Mouse (Mus musculus) forebrain, embryonic 13.5 days (tissue): ENCODE measurements at regions not wholly inside any gene's neighbourhood (a gene's known extent, or its start where the extent isn't known, plus 50 kb on each side); places are given as distances from the start of the nearest gene placed in this dataset.
"Not testable (repeated sequence)": the region's sequence is repeated elsewhere in the genome, so short reads cannot be mapped to it uniquely, and the experiment has no call there.

Experiments used
- ATAC-seq: fragments of 200-750 bp; cut with Nextera tagmentation; 2 replicates; pipeline ENCODE4 v1.8.0; 2017
- H3K27ac ChIP-seq: fragments of 300-500 bp; sonication (generic); 2 replicates; pipeline ENCODE4 v1.5.1; 2015; ENCODE audit warnings: inconsistent platforms, mild to moderate bottlenecking, moderate library complexity
- H3K27me3 ChIP-seq: fragments of 300-500 bp; sonication (generic); 2 replicates; pipeline ENCODE4 v1.6.1; 2015; ENCODE audit warnings: mild to moderate bottlenecking, inconsistent platforms
- H3K36me3 ChIP-seq: fragments of 300-500 bp; sonication (generic); 2 replicates; pipeline ENCODE4 v1.6.1; 2015; ENCODE audit warnings: mild to moderate bottlenecking, inconsistent platforms; ENCODE audit not compliant: poor library complexity, severe bottlenecking
- H3K4me1 ChIP-seq: fragments of 300-500 bp; sonication (generic); 2 replicates; pipeline ENCODE4 v1.6.1; 2015; ENCODE audit warnings: inconsistent platforms
- H3K4me2 ChIP-seq: fragments of 300-500 bp; sonication (generic); 2 replicates; pipeline ENCODE4 v1.6.1; 2015; ENCODE audit warnings: inconsistent platforms, mild to moderate bottlenecking, moderate library complexity
- H3K4me3 ChIP-seq: fragments of 300-500 bp; sonication (generic); 2 replicates; pipeline ENCODE4 v1.5.1; 2015; ENCODE audit warnings: mild to moderate bottlenecking, inconsistent platforms
- H3K9ac ChIP-seq: fragments of 300-500 bp; sonication (generic); 2 replicates; pipeline ENCODE4 v1.6.1; 2015; ENCODE audit warnings: mild to moderate bottlenecking, inconsistent platforms
- H3K9me3 ChIP-seq: fragments of 300-500 bp; sonication (generic); replicated peaks from 2 replicates; pipeline ENCODE4 v1.6.1; 2016; ENCODE audit warnings: inconsistent platforms
- WGBS: fragments of 180-500 bp; shearing (Covaris S2); methylation state at CpG from one replicate; pipeline ENCODE4 v1.1.7; 2015; 5-methylcytosine and 5-hydroxymethylcytosine counted together

DNA sequence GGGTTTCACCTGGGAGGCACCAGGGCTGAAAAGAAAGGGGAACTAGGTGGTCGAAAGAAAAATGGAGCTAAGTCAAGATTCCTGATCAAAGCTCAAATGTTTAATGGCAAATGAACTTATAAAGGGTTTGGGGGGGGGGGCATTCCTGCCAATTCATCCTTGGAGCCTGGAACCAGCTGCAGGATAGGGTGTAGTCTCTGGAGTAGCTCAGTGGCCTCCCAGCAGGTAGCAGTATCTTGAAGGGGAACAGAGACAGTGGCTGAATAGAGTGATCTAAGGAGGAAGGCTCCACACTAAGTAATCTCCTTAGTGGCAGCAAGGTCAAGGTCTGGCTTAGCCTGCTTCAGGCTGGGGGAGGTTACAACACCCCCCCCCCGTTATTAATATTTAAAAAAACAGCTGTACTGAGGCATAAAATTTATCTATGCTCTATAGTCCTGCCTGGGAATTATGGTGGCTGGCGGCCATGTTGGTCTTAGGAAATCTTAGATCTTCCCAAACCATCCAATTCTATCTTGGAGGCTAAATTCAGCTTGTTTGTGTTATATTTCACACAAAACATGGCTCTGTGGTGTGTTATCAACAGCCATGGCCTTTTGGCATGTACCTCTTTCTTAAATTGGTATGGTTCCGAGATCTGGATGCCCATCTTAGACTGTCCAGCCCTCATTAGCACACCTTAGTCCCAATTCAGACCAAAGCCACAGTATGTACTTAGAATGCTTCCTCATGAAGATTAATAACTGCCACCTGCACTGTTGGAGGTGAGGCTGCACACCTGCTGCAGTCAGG lies 528.7 kb upstream of the Kcnd2 start:
- H3K4me2 ChIP-seq, H3K9ac ChIP-seq, H3K4me3 ChIP-seq, H3K36me3 ChIP-seq, ATAC-seq, H3K4me1 ChIP-seq, H3K27me3 ChIP-seq, H3K27ac ChIP-seq, H3K9me3 ChIP-seq: not testable (repeated sequence)
- 52% methylated on average over 4 of the region's 4 CpGs for WGBS

DNA sequence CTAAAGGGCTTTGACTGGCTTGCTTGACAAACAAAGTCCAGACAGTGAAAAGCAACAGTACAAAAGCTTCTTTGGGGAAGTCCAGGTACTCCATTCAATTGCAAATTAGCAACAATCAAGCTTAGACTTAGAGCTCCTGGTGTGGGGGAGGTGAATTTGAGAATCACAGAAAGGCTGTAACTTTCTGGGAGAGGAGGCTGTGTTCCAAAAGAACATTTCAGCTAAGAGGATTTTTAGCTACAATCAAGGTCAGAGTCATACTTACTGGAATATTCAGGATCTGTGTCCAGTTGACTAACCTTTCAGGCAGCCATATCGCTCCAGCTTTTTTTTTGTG lies 528.1 kb upstream of the Kcnd2 start:
- H3K4me3 ChIP-seq, H3K27me3 ChIP-seq, ATAC-seq, H3K4me2 ChIP-seq, H3K4me1 ChIP-seq, H3K36me3 ChIP-seq, H3K9ac ChIP-seq, H3K27ac ChIP-seq, H3K9me3 ChIP-seq: not testable (repeated sequence)
- WGBS: 20% methylated on average over 1 of the region's 1 CpGs

DNA sequence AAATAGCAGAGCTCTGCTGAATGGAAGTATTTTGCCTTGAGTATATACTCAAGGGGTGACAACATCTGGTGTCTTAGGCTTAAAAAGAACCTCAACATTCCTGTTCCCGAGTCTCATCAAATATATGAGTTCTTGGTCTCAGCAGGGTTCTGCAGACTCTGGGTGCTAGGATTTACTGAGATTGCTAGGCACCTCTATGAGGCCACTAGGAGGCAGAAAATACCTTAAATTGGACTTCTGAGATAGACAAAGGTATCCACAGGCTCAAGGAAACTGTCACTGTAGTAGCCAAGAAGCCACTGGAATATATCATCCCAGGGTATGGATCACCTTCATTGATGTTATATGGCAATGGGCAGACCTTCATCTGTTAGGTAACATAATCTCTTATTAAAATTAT lies 489.4 kb upstream of the Kcnd2 start:
- Histone ChIP-seq H3K4me3 (no peak overlapping the region), H3K4me2 (no peak overlapping the region), H3K9ac (no peak overlapping the region), H3K27ac (no peak overlapping the region), H3K9me3 (no peaks in the 10 kb centered on the region), H3K27me3 (no peaks in the 10 kb centered on the region), H3K36me3 (no peaks in the 10 kb centered on the region), H3K4me1 (no peaks in the 10 kb centered on the region)
- ATAC-seq: no peak
- 84% methylated on average over 1 of the region's 1 CpGs for WGBS

DNA sequence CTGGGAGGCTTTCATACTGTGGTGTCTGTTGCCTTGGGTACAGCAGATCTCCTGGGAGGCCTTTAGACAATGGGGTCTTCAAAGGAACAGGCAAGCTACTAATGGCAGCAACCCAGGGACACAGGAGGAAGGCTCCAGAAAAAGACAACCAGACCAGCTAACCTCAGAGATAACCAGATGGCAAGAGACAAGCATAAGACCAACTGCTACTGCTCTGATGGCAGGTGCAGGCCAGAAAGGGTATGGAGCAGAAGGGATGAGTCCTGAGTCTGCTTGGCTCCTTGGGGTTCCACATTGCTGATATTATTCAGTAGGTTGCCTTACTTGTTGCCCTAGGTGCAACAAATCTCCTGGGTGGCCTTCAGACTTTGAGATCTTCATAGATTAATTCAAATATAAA lies 476.2 kb upstream of the Kcnd2 start:
- Histone ChIP-seq H3K4me1 (no peaks in the 10 kb centered on the region), H3K9ac (no peak overlapping the region), H3K9me3 (peaks cover 5% of the 10 kb centered on the region; the same call in 1 of the 2 replicates), H3K27ac (no peak overlapping the region), H3K4me3 (no peak overlapping the region), H3K27me3 (no peaks in the 10 kb centered on the region), H3K4me2 (no peak overlapping the region), H3K36me3 (no peaks in the 10 kb centered on the region)
- ATAC-seq: no peak

DNA sequence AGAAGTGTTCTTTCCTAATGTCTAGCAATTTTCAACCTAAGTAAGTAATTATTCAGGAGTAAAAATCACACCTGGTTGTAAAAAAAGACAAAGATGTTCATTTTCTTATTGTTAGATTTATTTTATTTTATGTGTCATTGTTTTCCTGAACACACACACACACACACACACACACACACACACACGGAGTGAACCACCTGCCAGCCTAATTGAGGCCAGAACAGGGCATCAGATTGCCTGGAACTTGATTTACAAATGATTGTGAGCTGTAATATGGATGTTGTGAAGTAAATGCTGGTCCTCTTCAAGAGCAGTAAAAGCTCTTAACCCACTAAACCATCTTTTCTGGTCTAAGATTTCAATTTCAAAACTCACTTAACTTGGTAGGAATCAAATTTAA lies 474.9 kb upstream of the Kcnd2 start:
- H3K9ac ChIP-seq: no peak overlapping the region
- peaks cover 5% of the 10 kb centered on the region; the same call in 1 of the 2 replicates for H3K9me3 ChIP-seq
- ATAC-seq: no peak
- WGBS: 66% methylated on average over 1 of the region's 1 CpGs
- no peak overlapping the region for H3K4me2 ChIP-seq
- H3K27me3 ChIP-seq: no peaks in the 10 kb centered on the region
- no peak overlapping the region for H3K4me3 ChIP-seq
- no peak overlapping the region for H3K27ac ChIP-seq
- no peaks in the 10 kb centered on the region for H3K4me1 ChIP-seq
- H3K36me3 ChIP-seq: no peaks in the 10 kb centered on the region

DNA sequence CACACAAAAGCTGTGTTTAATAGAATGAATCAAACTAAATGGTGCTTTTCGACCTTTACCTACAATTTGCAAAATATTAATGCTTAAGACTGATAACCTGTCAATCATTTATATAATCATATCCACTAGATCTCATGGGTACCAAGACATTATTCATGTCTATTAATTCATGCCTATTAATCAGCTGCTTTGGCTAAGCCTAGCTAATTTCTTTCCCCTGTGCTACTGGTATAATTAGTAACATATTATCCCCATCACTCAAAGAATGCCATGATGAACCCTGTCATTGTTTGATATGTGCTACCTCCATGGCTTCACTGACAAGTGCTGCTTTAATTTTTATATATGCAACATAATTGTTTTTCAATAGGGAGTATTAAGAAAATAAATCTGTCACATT lies 474.1 kb upstream of the Kcnd2 start:
- Histone ChIP-seq H3K36me3 (no peaks in the 10 kb centered on the region), H3K9ac (no peak overlapping the region), H3K4me2 (no peak overlapping the region), H3K27me3 (no peaks in the 10 kb centered on the region), H3K9me3 (peaks cover 5% of the 10 kb centered on the region; the same call in 1 of the 2 replicates), H3K4me3 (no peak overlapping the region), H3K27ac (no peak overlapping the region), H3K4me1 (no peaks in the 10 kb centered on the region)
- no peak for ATAC-seq
- WGBS: 78% methylated on average over 1 of the region's 1 CpGs

DNA sequence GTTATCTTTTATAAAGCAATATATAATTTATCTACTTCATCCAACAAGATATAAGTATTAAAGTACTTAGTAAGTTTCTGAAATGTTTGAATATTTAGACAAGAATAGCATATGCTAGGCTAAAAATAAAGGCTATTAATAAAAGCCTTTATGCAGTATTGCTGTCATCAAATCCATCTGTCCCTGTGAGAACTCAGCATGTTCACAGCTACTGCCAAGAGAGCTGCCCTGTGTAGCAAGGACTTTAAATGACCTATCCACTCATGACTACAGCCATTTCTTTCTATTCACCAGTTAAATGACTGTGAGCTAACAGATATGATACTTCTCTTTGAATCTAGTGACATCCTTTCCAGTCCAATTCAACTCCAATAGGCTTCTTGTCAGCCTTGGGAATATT lies 458.1 kb upstream of the Kcnd2 start:
- Histone ChIP-seq H3K36me3 (no peaks in the 10 kb centered on the region), H3K4me3 (no peak overlapping the region), H3K9me3 (no peaks in the 10 kb centered on the region), H3K9ac (no peak overlapping the region), H3K27me3 (no peaks in the 10 kb centered on the region), H3K27ac (no peak overlapping the region), H3K4me2 (no peak overlapping the region), H3K4me1 (no peaks in the 10 kb centered on the region)
- no peak for ATAC-seq

DNA sequence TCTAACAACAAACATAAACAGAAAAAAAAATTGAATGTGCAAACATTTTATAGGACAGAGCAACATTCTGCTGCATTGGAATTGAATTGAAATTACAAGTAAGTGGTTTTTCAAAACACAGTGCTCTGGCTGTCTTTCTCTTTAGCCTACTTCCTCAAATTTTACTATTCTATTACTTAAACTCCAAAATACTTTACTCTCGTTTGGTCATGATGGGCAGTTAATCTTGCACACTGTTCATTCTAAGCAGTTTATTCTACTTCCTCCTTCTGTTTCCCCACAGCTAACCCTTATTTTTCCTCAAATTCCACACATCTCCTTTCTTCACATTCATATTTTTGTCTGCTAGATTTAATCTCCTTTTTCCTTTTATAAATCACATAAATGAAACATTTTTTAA lies 454.0 kb upstream of the Kcnd2 start:
- Histone ChIP-seq H3K27me3 (no peaks in the 10 kb centered on the region), H3K4me2 (no peak overlapping the region), H3K9me3 (no peaks in the 10 kb centered on the region), H3K9ac (no peak overlapping the region), H3K27ac (no peak overlapping the region), H3K4me1 (no peaks in the 10 kb centered on the region), H3K36me3 (no peaks in the 10 kb centered on the region), H3K4me3 (no peak overlapping the region)
- 74% methylated on average over 1 of the region's 1 CpGs for WGBS
- no peak for ATAC-seq

DNA sequence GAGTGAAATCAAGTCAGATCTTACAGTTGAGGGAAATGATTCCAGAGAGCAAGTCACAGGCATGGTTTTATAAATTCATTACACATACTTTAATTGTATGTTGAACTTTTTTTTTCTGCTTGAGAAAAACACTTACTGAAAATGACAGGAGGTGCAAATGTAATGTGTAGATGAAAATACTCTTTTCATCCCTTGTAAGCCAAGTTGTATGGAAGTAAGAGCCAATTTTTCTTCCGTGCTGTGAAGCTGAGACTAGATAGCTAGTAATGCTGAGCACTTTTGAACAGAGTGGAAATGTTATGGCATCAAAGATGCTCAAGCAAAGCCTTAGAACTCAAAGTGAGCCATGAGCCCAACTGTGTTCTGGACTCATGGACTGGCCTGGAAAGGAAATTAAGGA lies 439.4 kb upstream of the Kcnd2 start:
- H3K4me2 ChIP-seq: no peak overlapping the region
- H3K4me3 ChIP-seq: no peak overlapping the region
- no peaks in the 10 kb centered on the region for H3K9me3 ChIP-seq
- H3K9ac ChIP-seq: no peak overlapping the region
- H3K27me3 ChIP-seq: no peaks in the 10 kb centered on the region
- H3K36me3 ChIP-seq: no peaks in the 10 kb centered on the region
- ATAC-seq: no peak
- no peaks in the 10 kb centered on the region for H3K4me1 ChIP-seq
- WGBS: 90% methylated on average over 1 of the region's 1 CpGs
- no peak overlapping the region for H3K27ac ChIP-seq
